Mouse (Mus musculus) forebrain, embryonic 11.5 days (tissue): Measurements from ENCODE around the gene Rnf103. TPM values are rescaled to one million over a fixed set of nuclear protein-coding genes. Genes with fewer than 3 reads are reported as not detected.

Experiments used
- ATAC-seq: fragments of 200-750 bp; cut with Nextera tagmentation; replicated peaks from 2 replicates; pipeline ENCODE4 v1.8.0; 2017; ENCODE audit warnings: moderate TSS enrichment; ENCODE audit not compliant: low FRiP score
- DNase-seq: peaks from one replicate; pipeline ENCODE4 v3.0.0-alpha.2; 2017; ENCODE audit warnings: low spot score
- H3K27ac ChIP-seq: fragments of 300-500 bp; sonication (generic); 2 replicates; pipeline ENCODE4 v1.5.1; 2014; ENCODE audit warnings: low read depth, low read length
- H3K27me3 ChIP-seq: fragments of 300-500 bp; sonication (generic); 2 replicates; pipeline ENCODE4 v1.6.1; 2014; ENCODE audit warnings: mild to moderate bottlenecking, low read length, mixed read lengths; ENCODE audit not compliant: control insufficient read depth, insufficient read depth
- H3K36me3 ChIP-seq: fragments of 300-500 bp; sonication (generic); 2 replicates; pipeline ENCODE4 v1.6.1; 2014; ENCODE audit warnings: mild to moderate bottlenecking, low read length, moderate library complexity, mixed read lengths; ENCODE audit not compliant: control insufficient read depth, insufficient read depth
- H3K4me1 ChIP-seq: fragments of 300-500 bp; sonication (generic); replicated peaks from 2 replicates; pipeline ENCODE4 v1.6.1; 2014; ENCODE audit warnings: low read length, mixed read lengths; ENCODE audit not compliant: control insufficient read depth, insufficient read depth
- H3K4me2 ChIP-seq: fragments of 300-500 bp; sonication (generic); 2 replicates; pipeline ENCODE4 v1.6.1; 2014; ENCODE audit warnings: low read depth, mild to moderate bottlenecking, low read length, moderate library complexity, mixed read lengths; ENCODE audit not compliant: severe bottlenecking
- H3K4me3 ChIP-seq: fragments of 300-500 bp; sonication (generic); 2 replicates; pipeline ENCODE4 v1.5.1; 2014; ENCODE audit warnings: low read depth, low read length
- H3K9ac ChIP-seq: fragments of 300-500 bp; sonication (generic); 2 replicates; pipeline ENCODE4 v1.6.1; 2014; ENCODE audit warnings: low read length
- H3K9me3 ChIP-seq: fragments of 300-500 bp; sonication (generic); 2 replicates; pipeline ENCODE4 v1.6.1; 2016; ENCODE audit warnings: low read length, mixed read lengths; ENCODE audit not compliant: control insufficient read depth
- WGBS: fragments of 180-500 bp; shearing (Covaris S2); extraction: QIAGEN DNeasy Blood & Tissue Kit; methylation state at CpG from one replicate; pipeline ENCODE4 v1.1.7; 2014; 5-methylcytosine and 5-hydroxymethylcytosine counted together
- polyA plus RNA-seq: library from polyadenylated mRNA; unstranded; fragments of >200 nt; fragmentation: Nextera tagmentation; extraction: Ambion mirVana; gene quantifications from 2 replicates; pipeline ENCODE4 v1.2.1, GENCODE M21; 2014

Rnf103 gene
- polyA plus RNA-seq, 1 experiment from 2014 or later = 18.9 TPM

DNA sequence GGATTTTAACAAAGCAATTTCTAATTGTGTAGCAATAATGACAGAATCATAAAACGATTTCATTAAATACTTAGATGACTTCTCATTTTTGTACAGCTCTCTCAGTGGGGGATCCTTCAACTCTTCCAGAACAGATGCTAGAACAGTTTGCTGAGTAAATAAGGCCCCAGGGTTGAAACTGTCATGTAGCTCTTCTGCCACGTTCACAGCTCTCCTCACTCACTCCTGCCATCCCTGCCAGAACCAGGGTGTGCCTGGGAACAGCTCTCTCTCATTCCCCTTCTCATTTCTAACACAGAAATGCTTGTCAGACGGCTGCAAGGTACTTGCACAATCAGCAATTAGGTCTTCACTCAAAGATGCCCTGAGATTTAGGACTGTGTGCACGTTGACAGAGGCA lies 9.3 kb downstream of the Rnf103 start:
- no peaks in the 10 kb centered on the region for H3K9me3 ChIP-seq
- H3K4me3 ChIP-seq = no peak overlapping the region
- H3K4me2 ChIP-seq = no peak overlapping the region
- no peaks in the 10 kb centered on the region for H3K36me3 ChIP-seq
- H3K27ac ChIP-seq = no peak overlapping the region
- H3K27me3 ChIP-seq = no peaks in the 10 kb centered on the region
- DNase-seq (no peak), ATAC-seq (no peak)
- H3K9ac ChIP-seq = no peak overlapping the region
- 74% methylated on average over 4 of the region's 4 CpGs for WGBS
- no peaks in the 10 kb centered on the region for H3K4me1 ChIP-seq

DNA sequence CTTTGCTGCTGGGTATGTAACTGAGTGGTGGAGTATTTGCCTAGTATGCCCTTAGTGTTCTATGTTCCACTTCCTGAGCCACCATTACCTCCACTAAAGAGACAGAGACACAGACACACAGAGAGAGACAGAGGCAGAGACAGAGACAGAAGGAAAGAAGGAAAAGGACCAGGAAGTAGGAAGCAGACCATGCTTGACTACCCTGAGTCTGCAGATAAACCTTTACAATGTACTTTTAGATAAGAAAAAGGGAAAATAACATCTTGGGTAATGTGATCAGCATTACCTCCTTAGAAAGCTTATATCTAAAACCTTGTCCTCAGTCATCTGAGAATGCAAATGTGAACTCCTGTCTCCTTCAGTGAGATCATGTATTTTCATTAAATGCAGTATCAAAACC lies 10.0 kb downstream of the Rnf103 start:
- no peak for ATAC-seq
- no peaks in the 10 kb centered on the region for H3K4me1 ChIP-seq
- no peaks in the 10 kb centered on the region for H3K9me3 ChIP-seq
- no peaks in the 10 kb centered on the region for H3K27me3 ChIP-seq
- no peak overlapping the region for H3K9ac ChIP-seq
- H3K4me3 ChIP-seq = no peak overlapping the region
- no peaks in the 10 kb centered on the region for H3K36me3 ChIP-seq
- DNase-seq = no peak
- no peak overlapping the region for H3K4me2 ChIP-seq
- no peak overlapping the region for H3K27ac ChIP-seq

DNA sequence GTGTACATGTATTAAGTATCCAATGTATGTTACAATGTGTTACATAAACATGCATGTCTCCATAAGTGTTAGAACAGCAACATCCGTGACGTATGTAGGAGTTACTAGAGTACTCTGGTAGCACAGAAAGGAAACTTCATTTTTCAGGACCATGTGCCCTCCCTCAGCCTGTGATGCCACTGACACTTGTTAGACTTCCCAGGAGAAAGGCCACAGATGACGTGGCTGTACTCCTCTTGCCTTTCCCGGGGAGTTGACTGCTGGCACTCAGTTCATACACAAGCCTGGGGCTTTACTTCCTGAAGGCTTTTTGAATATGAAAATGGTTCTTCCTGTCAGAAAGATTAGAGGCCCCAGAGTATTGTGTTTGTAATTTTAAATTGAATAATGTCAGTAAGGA lies 10.4 kb downstream of the Rnf103 start:
- no peaks in the 10 kb centered on the region for H3K27me3 ChIP-seq
- no peak overlapping the region for H3K27ac ChIP-seq
- no peaks in the 10 kb centered on the region for H3K36me3 ChIP-seq
- no peak overlapping the region for H3K4me3 ChIP-seq
- H3K9me3 ChIP-seq = no peaks in the 10 kb centered on the region
- whole genome bisulfite sequencing = 83% methylated on average over 4 of the region's 4 CpGs
- no peak for ATAC-seq
- no peak for DNase-seq
- H3K4me1 ChIP-seq = no peaks in the 10 kb centered on the region
- no peak overlapping the region for H3K9ac ChIP-seq
- H3K4me2 ChIP-seq = no peak overlapping the region

DNA sequence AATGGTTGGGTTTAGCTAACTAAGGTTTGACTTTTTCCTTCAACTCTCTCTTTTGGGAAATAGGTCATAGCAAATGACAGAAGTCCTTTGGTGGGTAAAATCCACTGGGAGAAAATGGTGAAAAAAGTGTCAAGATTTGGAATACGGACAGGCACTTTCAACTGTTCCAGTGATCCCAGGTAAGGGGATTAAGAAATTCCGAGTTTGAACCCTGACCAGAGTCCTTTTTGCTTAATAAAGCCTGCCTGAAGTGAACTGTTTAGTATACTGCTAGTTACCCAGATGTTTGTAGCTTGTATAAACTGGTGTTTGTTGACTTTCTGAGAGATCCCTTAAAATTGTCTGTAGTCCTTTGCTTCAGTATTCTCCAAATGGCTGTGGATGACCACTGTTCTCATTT lies 12.0 kb downstream of the Rnf103 start:
- H3K9me3 ChIP-seq = no peaks in the 10 kb centered on the region
- H3K27me3 ChIP-seq = no peaks in the 10 kb centered on the region
- H3K27ac ChIP-seq = no peak overlapping the region
- H3K4me3 ChIP-seq = no peak overlapping the region
- no peak for DNase-seq
- H3K36me3 ChIP-seq = peaks cover 2% of the 10 kb centered on the region; the same call in 1 of the 2 replicates
- H3K4me2 ChIP-seq = no peak overlapping the region
- H3K4me1 ChIP-seq = no peaks in the 10 kb centered on the region
- no peak for ATAC-seq
- no peak overlapping the region for H3K9ac ChIP-seq
- WGBS = 87% methylated on average over 2 of the region's 2 CpGs

DNA sequence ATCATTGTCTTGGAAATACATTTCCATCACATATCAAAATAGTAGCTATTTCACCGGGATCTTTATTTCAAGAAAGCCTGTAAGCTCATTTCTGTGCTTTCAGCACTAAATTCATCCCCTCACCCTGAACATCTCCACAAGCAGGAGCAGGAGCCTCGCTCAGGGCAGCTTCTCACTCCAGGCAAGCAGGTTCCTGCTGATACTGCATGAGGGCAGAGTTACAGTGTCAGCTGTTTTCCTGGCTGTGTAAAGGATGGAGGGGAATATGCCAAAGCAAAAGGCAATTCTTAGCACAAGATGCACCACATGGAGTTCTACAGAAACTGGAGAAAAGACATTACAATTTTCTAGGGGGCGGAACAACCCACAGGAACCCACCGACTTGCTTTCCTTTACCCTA lies 25.8 kb downstream of the Rnf103 start:
- Histone ChIP-seq H3K9me3 (no peaks in the 10 kb centered on the region), H3K4me3 (no peak overlapping the region), H3K27ac (no peak overlapping the region), H3K4me2 (no peak overlapping the region), H3K9ac (no peak overlapping the region), H3K36me3 (no peaks in the 10 kb centered on the region), H3K27me3 (no peaks in the 10 kb centered on the region), H3K4me1 (no peaks in the 10 kb centered on the region)
- no peak for ATAC-seq
- WGBS = 91% methylated on average over 4 of the region's 4 CpGs
- no peak for DNase-seq

DNA sequence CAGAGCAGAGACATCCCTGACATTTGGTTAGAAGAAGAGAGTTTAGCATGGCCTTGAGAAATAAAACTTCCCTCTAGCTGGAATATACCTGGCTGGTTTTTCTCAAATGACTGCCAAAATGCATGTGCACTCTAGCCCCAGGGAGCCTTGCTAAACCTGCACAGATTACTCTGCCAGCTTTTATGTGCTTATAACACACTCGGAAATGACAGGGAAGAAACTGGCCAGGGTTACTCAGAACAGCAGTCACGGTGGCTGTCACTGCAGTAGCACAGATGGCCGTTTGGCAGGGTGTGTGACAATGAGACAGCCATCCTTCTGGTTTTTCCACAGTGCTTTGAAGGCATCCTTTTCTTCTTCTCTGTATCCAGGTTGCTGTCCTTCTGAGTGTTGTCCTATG lies 31.9 kb downstream of the Rnf103 start:
- ATAC-seq (no peak), DNase-seq (no peak)
- no peak overlapping the region for H3K4me2 ChIP-seq
- no peak overlapping the region for H3K4me3 ChIP-seq
- H3K27ac ChIP-seq = no peak overlapping the region
- no peaks in the 10 kb centered on the region for H3K9me3 ChIP-seq
- H3K27me3 ChIP-seq = no peaks in the 10 kb centered on the region
- 66% methylated on average over 3 of the region's 3 CpGs for WGBS
- no peaks in the 10 kb centered on the region for H3K36me3 ChIP-seq
- no peaks in the 10 kb centered on the region for H3K4me1 ChIP-seq
- no peak overlapping the region for H3K9ac ChIP-seq

DNA sequence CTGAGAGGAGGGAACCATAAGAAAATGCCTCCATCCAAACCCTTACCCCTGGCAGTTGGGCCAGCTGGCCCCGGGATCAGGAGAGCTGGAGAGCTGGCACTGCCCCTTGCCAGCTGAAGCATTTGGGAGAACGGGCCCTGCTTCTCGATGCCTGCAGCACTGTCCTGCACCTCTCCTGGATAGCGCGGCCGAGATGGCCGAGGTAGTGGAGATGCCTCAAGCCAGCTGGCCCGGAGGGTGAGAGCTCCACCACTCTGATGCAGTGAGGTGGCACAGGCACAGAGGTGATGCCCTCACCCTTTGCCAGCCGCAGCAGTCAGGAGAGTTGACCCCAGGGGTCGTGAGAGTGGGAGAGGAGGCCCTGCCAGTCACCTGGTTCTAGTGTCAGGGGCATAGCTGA lies 33.4 kb downstream of the Rnf103 start:
- Histone ChIP-seq H3K4me3 (no peak overlapping the region), H3K36me3 (no peaks in the 10 kb centered on the region), H3K27me3 (no peaks in the 10 kb centered on the region), H3K9ac (no peak overlapping the region), H3K4me2 (no peak overlapping the region), H3K9me3 (no peaks in the 10 kb centered on the region), H3K4me1 (no peaks in the 10 kb centered on the region), H3K27ac (no peak overlapping the region)
- 84% methylated on average over 10 of the region's 10 CpGs for WGBS
- DNase-seq = no peak
- no peak for ATAC-seq

DNA sequence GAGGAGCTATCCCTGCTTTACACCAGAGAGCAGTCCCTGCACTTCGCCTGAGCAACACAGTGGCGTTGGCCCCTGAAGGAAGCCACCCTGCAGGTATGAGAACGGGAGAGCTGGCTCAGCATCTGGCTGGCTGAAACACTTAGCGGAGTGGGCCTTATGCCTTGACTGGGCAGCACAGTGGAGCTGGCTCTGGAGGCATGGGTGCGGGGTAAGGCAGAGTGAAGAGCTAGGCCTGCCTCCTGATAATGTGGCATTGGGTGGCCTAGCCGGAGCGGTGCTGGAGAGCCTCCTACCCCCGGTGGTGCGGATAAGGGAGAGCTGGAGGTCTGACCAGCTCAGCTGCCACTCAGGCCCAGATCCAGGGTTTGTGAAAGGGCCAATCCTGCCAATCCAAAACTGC lies 34.1 kb downstream of the Rnf103 start:
- Histone ChIP-seq H3K4me2 (no peak overlapping the region), H3K4me1 (no peaks in the 10 kb centered on the region), H3K9me3 (no peaks in the 10 kb centered on the region), H3K4me3 (no peak overlapping the region), H3K36me3 (no peaks in the 10 kb centered on the region), H3K27me3 (no peaks in the 10 kb centered on the region), H3K27ac (no peak overlapping the region), H3K9ac (no peak overlapping the region)
- ATAC-seq (no peak), DNase-seq (no peak)
- WGBS = 86% methylated on average over 9 of the region's 9 CpGs

DNA sequence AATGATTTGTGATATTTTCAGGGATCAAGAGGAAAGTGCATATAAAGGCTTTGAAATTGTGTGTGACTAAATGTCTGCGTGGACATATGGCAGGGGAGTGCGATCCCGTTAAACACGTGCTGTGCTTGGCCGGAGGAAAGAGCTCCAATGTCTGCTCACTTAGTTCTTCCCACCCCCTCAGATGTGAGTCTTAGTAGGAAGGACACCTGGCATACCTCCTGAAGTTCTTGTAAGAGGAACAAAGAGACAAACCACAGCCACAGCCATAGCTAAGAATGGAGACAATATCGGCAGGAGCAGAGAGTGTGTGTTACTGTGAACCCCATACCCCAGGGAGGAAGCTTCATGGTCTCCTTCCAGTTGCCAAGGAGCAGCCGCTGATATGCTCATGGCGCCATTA lies 36.5 kb downstream of the Rnf103 start:
- Histone ChIP-seq H3K9me3 (no peaks in the 10 kb centered on the region), H3K4me2 (no peak overlapping the region), H3K36me3 (no peaks in the 10 kb centered on the region), H3K4me3 (no peak overlapping the region), H3K27ac (no peak overlapping the region), H3K9ac (no peak overlapping the region), H3K27me3 (no peaks in the 10 kb centered on the region), H3K4me1 (no peaks in the 10 kb centered on the region)
- ATAC-seq (no peak), DNase-seq (no peak)
- 90% methylated on average over 8 of the region's 8 CpGs for WGBS
